Mouse (Mus musculus): ENCODE data around the gene Max. TPM values are rescaled to one million over a fixed set of nuclear protein-coding genes. Genes with fewer than 3 reads are reported as not detected.

The Max gene
- polyA plus RNA-seq, 1 experiment = 27.4 TPM

DNA sequence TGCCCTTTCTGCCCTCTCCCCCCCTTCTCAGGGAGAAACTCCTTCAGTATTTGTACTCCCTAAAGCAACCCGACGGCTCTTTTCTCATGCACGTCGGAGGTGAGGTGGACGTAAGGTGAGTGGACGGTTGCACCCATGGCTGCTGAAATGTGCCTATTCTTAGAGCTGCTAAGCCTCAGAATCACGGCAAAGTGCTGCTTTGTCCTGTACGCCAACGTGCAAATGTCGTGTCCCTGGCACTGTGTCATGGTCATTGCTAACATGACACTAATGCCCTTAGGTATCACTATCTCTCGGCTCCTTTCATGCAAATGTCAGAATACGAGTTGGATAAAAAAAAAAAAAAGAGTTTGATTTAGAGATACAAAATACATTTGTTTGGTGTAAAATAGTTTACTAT, 74.1 kb downstream of the Max start:
- no peak for DNase-seq (ENCODE audit: low read depth)

Other genes starting within 250 kb of the Max start
- 78.5 and 91.2 TPM in 2 replicates for gene Churc1, start 196.7 kb downstream of the Max start, polyA plus RNA-seq (2012; rRNA removed)
- 24.9 and 28.5 TPM in 2 replicates for gene Fntb, start 196.6 kb downstream of the Max start, polyA plus RNA-seq (2012; rRNA removed)
- 0.63 and 0.70 TPM in 2 replicates for gene Gpx2, start 166.6 kb downstream of the Max start, polyA plus RNA-seq (2012; rRNA removed)
- 9.8 and 11.0 TPM in 2 replicates for gene Rab15, start 139.3 kb downstream of the Max start, polyA plus RNA-seq (2012; rRNA removed)

Measured in gonadal fat pad, adult 2 months (tissue).